Mouse (Mus musculus) thymus, postnatal 36 days (tissue): ENCODE results near the gene Zfp668.
"Not testable (repeated sequence)": the region's sequence is repeated elsewhere in the genome, so short reads cannot be mapped to it uniquely, and the experiment has no call there.

Experiments used
- DNase-seq, 2 experiments: peaks; one replicate each; pipeline ENCODE4 v3.0.0; 2022; ENCODE audit warnings: mixed read lengths in 2 of 2

Gene Zfp668

DNA sequence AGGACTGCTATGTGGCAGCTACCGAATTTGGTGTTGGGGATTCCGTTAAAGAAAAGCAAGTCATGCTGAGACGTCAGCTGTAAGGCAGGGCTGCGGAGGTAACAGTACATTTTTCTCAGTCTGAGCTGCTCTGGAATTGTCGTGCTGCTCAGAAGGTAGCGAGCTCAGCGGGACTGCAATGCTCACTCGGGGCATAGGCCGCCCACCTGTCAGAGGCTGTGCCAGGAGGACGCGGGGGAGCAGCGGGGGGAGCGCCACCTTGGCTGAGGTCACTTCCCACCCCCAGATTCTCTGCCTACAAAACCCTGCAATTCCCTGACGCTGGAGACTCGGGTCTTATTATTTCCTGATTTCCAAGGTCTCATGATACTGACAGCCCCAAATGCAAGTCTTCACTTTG is 35.7 kb downstream of the Zfp668 start:
- DNase-seq: peak; percentile 74 to 82

DNA sequence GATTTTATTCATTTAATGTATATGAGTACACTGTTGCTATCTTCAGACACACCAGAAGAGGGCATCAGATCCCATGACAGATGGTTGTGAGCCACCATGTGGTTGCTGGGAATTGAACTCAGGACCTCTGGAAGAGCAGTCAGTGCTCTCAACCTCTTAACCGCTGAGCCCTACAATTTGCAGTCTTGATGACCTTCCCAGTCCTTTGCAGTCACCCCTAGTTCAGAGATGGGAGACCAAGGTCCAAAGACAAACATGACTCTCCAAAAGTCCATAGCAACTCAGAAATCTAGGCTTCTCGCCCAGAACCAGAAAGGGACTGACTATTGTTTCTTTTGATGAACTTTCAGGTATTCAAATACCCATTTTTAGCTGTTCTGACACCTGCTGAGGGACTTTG is 36.6 kb downstream of the Zfp668 start:
- DNase-seq: not testable (repeated sequence)

DNA sequence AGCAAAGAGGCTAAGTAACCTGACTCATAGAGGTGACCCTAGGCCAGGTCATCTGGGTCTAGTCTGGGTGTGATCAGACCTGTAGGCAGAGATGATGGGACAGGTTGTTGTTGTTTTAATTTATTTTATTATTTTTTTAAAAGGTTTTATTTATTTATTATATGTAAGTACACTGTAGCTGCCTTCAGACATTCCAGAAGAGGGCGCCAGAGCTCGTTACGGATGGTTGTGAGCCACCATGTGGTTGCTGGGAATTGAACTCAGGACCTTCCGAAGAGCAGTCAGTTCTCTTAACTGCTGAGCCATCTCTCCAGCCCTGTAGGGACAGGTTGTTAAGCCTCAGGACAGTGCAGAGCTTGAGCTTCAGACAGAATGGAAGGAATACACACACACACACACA is 38.8 kb downstream of the Zfp668 start:
- DNase-seq: not testable (repeated sequence)

- DNase-seq: no peak
These were observed 39.2 kb downstream of the Zfp668 start for GRCm38 (mm10) chr7:127837473-127837872.

DNA sequence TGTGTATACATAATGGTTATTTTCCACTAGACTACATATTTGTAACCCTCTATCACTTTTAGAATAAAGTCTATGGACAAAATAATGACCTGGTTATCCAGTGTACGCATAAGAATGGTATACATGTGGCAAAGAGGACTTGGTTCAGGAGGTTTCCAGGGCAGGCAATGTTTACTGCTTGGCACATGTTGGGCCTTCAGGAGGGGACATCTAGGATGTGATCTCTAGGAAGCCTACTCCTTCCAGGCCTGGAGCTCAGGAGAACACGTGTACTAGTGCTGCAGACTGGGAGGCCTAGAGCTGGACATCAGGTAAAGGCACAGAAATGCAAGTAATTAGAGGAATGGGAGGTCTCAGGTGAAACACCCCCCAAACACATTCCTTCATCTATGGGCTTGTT is 41.1 kb downstream of the Zfp668 start:
- DNase-seq: no peak

DNA sequence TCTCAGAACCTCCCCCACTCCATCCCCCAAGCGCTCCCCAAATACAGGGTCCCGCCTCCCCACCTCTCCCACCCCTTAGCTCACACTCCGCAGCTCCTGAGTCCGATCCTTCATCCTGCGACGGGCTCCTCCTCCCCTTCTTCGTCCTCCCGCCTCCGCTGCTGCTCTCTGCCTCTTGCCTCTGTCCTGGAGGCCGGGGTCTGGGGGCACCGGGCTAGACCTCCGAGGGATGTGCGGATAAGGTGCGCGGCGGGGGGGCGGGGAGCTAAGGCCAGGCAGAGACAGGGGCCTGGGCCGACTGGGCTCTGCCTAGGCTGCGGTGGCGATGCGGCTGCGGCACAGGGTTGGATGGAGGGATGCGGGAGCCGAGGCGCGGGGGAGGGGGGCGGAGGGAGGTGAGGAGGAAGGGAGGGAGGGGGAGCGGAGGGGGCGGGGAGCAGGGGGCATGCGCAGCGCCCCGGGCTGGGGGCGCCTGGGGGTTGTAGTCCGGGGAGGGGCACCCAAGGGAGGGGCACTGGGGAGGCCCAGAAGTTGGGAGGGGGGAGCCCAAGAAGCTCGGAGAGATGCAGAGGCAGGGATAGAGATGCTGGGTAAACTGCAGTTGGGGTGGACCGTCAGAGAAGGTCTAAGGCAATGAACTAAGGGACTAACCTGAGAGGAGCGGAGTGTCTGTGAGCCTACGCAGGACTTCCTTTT is 52.3 kb downstream of the Zfp668 start, which contains the start of the genes Stx4a and Stx1b:
Gene Stx4a (plus strand): TSS at position 119 of the 696 bp plus-strand sequence.
Gene Stx1b (minus strand): TSS at position 374 of the 696 bp plus-strand sequence.
- no peak for DNase-seq

- DNase-seq: no peak
These were observed 53.1 kb downstream of the Zfp668 start for GRCm38 (mm10) chr7:127823236-127824171.

GRCm38 (mm10) chr7:127822494-127822893 is 54.1 kb downstream of the Zfp668 start:
- no peak for DNase-seq

- no peak for DNase-seq
These were observed 55.7 kb downstream of the Zfp668 start for GRCm38 (mm10) chr7:127820836-127821509.

- no peak for DNase-seq
These were observed 58.9 kb downstream of the Zfp668 start for GRCm38 (mm10) chr7:127817776-127818175.

DNA sequence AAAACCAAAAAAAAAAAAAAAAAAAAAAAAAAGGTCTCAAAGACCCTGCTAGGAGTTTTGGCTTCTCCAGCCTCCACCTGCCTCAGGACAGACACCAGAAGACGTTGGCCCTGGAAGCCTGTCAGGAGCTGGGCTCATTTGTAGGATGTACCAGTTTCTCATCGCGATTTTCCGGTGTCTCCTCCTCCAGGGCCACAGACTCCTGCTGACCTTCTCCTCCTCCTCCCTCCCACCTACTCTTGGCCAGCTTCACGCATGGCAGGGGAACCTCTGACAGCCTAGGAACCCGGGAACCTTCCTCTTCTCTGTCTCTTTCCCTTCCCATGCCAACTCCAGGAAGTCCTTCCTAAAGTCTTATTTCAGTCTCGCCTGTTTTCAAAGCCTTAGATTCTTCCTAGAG is 59.6 kb downstream of the Zfp668 start:
- no peak for DNase-seq

DNA sequence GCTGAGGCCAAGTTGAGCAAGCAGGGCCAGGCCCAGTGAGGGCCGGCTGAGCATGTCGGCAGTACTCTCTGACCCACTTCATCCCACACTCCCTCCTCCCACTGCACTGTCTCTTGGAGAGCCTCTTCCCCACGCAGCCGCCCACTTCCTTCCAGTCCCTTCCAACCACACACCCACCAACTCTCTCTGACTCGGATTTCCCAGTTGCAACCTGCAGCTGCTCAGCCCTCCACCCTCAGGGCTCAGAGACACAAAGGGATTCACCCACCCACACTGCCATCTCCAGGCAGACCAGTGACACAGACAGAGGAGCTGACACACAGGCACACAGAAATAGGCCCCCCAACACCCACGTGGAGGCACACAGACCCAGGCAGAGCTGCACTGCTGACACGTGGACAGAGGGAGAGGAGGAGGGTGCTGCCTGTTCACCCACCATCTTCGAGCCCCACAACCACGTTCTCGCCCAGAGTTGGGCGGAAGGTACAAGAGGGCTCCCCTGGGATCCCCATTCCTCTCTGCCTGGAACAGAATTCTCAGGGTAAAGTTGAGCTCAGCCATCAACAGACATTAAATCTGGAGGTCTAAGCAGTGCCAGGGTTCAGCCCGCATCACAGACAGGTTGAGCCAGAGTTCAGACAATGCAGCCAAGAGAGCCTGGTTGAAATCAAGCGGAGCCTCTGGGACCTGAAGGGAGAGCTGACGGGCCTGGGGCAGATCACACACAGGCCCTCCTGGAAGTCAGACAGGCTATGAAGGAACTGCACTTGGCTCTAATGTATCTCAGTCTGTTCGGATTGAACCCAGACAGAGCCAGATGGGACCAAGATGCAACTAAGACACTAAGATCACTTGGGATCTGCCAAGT is 60.4 kb downstream of the Zfp668 start:
- peak; percentile 56 to 71 for DNase-seq

- DNase-seq: no peak
These were observed 61.4 kb downstream of the Zfp668 start for GRCm38 (mm10) chr7:127815116-127815665.

- DNase-seq: no peak
These were observed 62.2 kb downstream of the Zfp668 start for GRCm38 (mm10) chr7:127814241-127814921.

DNA sequence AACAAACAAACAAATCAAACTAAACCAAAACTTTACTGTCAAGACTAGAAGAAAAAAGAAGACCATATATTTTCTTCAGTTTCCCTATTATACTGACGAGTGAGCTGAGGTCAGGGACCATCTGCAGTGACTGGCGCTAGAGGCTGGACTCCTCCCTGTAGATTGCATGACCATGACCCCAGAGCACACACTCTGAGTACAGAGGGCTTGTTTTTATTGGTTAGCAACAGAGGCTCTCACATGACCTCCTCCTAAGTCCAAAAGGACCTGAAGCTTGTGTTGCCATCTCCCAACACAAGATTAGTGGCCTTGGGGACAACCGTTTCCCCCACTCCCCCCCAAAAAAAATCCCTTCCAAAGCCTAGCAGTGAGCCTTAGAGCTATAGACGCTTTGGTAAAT is 62.8 kb downstream of the Zfp668 start:
- no peak for DNase-seq
